Mouse (Mus musculus): ENCODE results near the gene Dda1. TPM values are rescaled to one million over a fixed set of nuclear protein-coding genes. Genes with fewer than 3 reads are reported as not detected.
A peak's percentile ranks its signal among the peaks of the same experiment; 100 is the strongest.

Gene Dda1
- polyA plus RNA-seq, 1 experiment from 2014 or later: 115 TPM

GRCm38 (mm10) chr8:71505326-71505725 is 36.3 kb downstream of the Dda1 start:
- DNase-seq (ENCODE audit: low spot score) (no peak), ATAC-seq (ENCODE audit: insufficient number of reproducible peaks, low FRiP score, low TSS enrichment, low read depth) (no peak)
- Histone ChIP-seq H3K4me1 (ENCODE audit: control insufficient read depth, insufficient read depth, low read length) (no peaks in the 10 kb centered on the region), H3K4me2 (ENCODE audit: low read depth, severe bottlenecking) (no peak overlapping the region), H3K36me3 (ENCODE audit: control insufficient read depth, insufficient read depth, low read length) (no peaks in the 10 kb centered on the region), H3K27ac (replicated peaks; ENCODE audit: low read depth, low read length) (no peak overlapping the region), H3K9me3 (ENCODE audit: control insufficient read depth, low read length) (no peaks in the 10 kb centered on the region), H3K4me3 (ENCODE audit: low read depth, low read length) (no peak overlapping the region), H3K27me3 (ENCODE audit: control insufficient read depth, insufficient read depth, low read length) (peaks cover 27% of the 10 kb centered on the region), H3K9ac (ENCODE audit: low read length) (no peak overlapping the region)
- 94% methylated on average over 4 of the region's 4 CpGs for WGBS

- no peak for DNase-seq (ENCODE audit: low spot score)
- Histone ChIP-seq H3K4me3 (ENCODE audit: low read depth, low read length) (no peak overlapping the region), H3K4me2 (ENCODE audit: low read depth, severe bottlenecking) (no peak overlapping the region), H3K27ac (replicated peaks; ENCODE audit: low read depth, low read length) (no peak overlapping the region), H3K9me3 (ENCODE audit: control insufficient read depth, low read length) (no peaks in the 10 kb centered on the region), H3K4me1 (ENCODE audit: control insufficient read depth, insufficient read depth, low read length) (no peaks in the 10 kb centered on the region), H3K36me3 (ENCODE audit: control insufficient read depth, insufficient read depth, low read length) (no peaks in the 10 kb centered on the region), H3K9ac (ENCODE audit: low read length) (no peak overlapping the region), H3K27me3 (ENCODE audit: control insufficient read depth, insufficient read depth, low read length) (peaks cover 27% of the 10 kb centered on the region)
- WGBS: 87% methylated on average over 4 of the region's 4 CpGs
- ATAC-seq (ENCODE audit: insufficient number of reproducible peaks, low FRiP score, low TSS enrichment, low read depth): no peak
Observed at GRCm38 (mm10) chr8:71505979-71506378, 37.0 kb downstream of the Dda1 start.

GRCm38 (mm10) chr8:71507589-71508104 is 38.6 kb downstream of the Dda1 start:
- DNase-seq (ENCODE audit: low spot score): peak; percentile 88
- peak overlapping the region; percentile 47 for H3K9ac ChIP-seq (ENCODE audit: low read length)
- ATAC-seq (ENCODE audit: insufficient number of reproducible peaks, low FRiP score, low TSS enrichment, low read depth): peak; percentile 65
- WGBS: under 1% methylated on average over 61 of the region's 61 CpGs
- peak overlapping the region; percentile 43 for H3K4me3 ChIP-seq (ENCODE audit: low read depth, low read length)
- peak overlapping the region; percentile 77 for H3K4me2 ChIP-seq (ENCODE audit: low read depth, severe bottlenecking)
- H3K4me1 ChIP-seq (ENCODE audit: control insufficient read depth, insufficient read depth, low read length): no peaks in the 10 kb centered on the region
- H3K27me3 ChIP-seq (ENCODE audit: control insufficient read depth, insufficient read depth, low read length): peaks cover 27% of the 10 kb centered on the region
- no peaks in the 10 kb centered on the region for H3K9me3 ChIP-seq (ENCODE audit: control insufficient read depth, low read length)
- no peaks in the 10 kb centered on the region for H3K36me3 ChIP-seq (ENCODE audit: control insufficient read depth, insufficient read depth, low read length)
- H3K27ac ChIP-seq (replicated peaks; ENCODE audit: low read depth, low read length): no peak overlapping the region

GRCm38 (mm10) chr8:71509316-71509715 is 40.3 kb downstream of the Dda1 start:
- Histone ChIP-seq H3K4me1 (ENCODE audit: control insufficient read depth, insufficient read depth, low read length) (no peaks in the 10 kb centered on the region), H3K27ac (replicated peaks; ENCODE audit: low read depth, low read length) (no peak overlapping the region), H3K4me2 (ENCODE audit: low read depth, severe bottlenecking) (peak overlapping the region; percentile 15; the same call in 1 of the 2 replicates), H3K36me3 (ENCODE audit: control insufficient read depth, insufficient read depth, low read length) (no peaks in the 10 kb centered on the region), H3K9me3 (ENCODE audit: control insufficient read depth, low read length) (no peaks in the 10 kb centered on the region), H3K4me3 (ENCODE audit: low read depth, low read length) (no peak overlapping the region), H3K27me3 (ENCODE audit: control insufficient read depth, insufficient read depth, low read length) (peaks cover 27% of the 10 kb centered on the region), H3K9ac (ENCODE audit: low read length) (no peak overlapping the region)
- ATAC-seq (ENCODE audit: insufficient number of reproducible peaks, low FRiP score, low TSS enrichment, low read depth): no peak
- 40% methylated on average over 2 of the region's 2 CpGs for WGBS
- no peak for DNase-seq (ENCODE audit: low spot score)

GRCm38 (mm10) chr8:71511644-71512043 is 42.6 kb downstream of the Dda1 start, which contains the start of gene Plvap:
Gene Plvap (minus strand): TSS chr8:71511752.
- DNase-seq (ENCODE audit: low spot score) (no peak), ATAC-seq (ENCODE audit: insufficient number of reproducible peaks, low FRiP score, low TSS enrichment, low read depth) (no peak)
- Histone ChIP-seq H3K4me2 (ENCODE audit: low read depth, severe bottlenecking) (no peak within 1 kb of the TSS), H3K36me3 (ENCODE audit: control insufficient read depth, insufficient read depth, low read length) (no peaks in the 10 kb centered on the region), H3K27me3 (ENCODE audit: control insufficient read depth, insufficient read depth, low read length) (peaks cover 25% of the 10 kb centered on the region), H3K4me3 (ENCODE audit: low read depth, low read length) (no peak within 1 kb of the TSS), H3K27ac (replicated peaks; ENCODE audit: low read depth, low read length) (no peak within 1 kb of the TSS), H3K9me3 (ENCODE audit: control insufficient read depth, low read length) (no peaks in the 10 kb centered on the region), H3K4me1 (ENCODE audit: control insufficient read depth, insufficient read depth, low read length) (no peaks in the 10 kb centered on the region), H3K9ac (ENCODE audit: low read length) (no peak within 1 kb of the TSS)
- 52% methylated on average over 12 of the region's 14 CpGs for WGBS

GRCm38 (mm10) chr8:71513018-71513754 is 44.2 kb downstream of the Dda1 start:
- Histone ChIP-seq H3K4me3 (ENCODE audit: low read depth, low read length) (no peak overlapping the region), H3K9ac (ENCODE audit: low read length) (no peak overlapping the region), H3K4me1 (ENCODE audit: control insufficient read depth, insufficient read depth, low read length) (no peaks in the 10 kb centered on the region), H3K4me2 (ENCODE audit: low read depth, severe bottlenecking) (no peak overlapping the region), H3K27ac (replicated peaks; ENCODE audit: low read depth, low read length) (no peak overlapping the region), H3K9me3 (ENCODE audit: control insufficient read depth, low read length) (no peaks in the 10 kb centered on the region), H3K27me3 (ENCODE audit: control insufficient read depth, insufficient read depth, low read length) (peaks cover 11% of the 10 kb centered on the region), H3K36me3 (ENCODE audit: control insufficient read depth, insufficient read depth, low read length) (no peaks in the 10 kb centered on the region)
- DNase-seq (ENCODE audit: low spot score): no peak
- 69% methylated on average over 15 of the region's 15 CpGs for WGBS
- ATAC-seq (ENCODE audit: insufficient number of reproducible peaks, low FRiP score, low TSS enrichment, low read depth): no peak

GRCm38 (mm10) chr8:71515043-71515442 is 46.0 kb downstream of the Dda1 start:
- H3K27ac ChIP-seq (replicated peaks; ENCODE audit: low read depth, low read length): no peak overlapping the region
- H3K4me1 ChIP-seq (ENCODE audit: control insufficient read depth, insufficient read depth, low read length): no peaks in the 10 kb centered on the region
- ATAC-seq (ENCODE audit: insufficient number of reproducible peaks, low FRiP score, low TSS enrichment, low read depth) (no peak), DNase-seq (ENCODE audit: low spot score) (no peak)
- no peaks in the 10 kb centered on the region for H3K9me3 ChIP-seq (ENCODE audit: control insufficient read depth, low read length)
- no peaks in the 10 kb centered on the region for H3K36me3 ChIP-seq (ENCODE audit: control insufficient read depth, insufficient read depth, low read length)
- H3K4me2 ChIP-seq (ENCODE audit: low read depth, severe bottlenecking): no peak overlapping the region
- no peaks in the 10 kb centered on the region for H3K27me3 ChIP-seq (ENCODE audit: control insufficient read depth, insufficient read depth, low read length)
- no peak overlapping the region for H3K9ac ChIP-seq (ENCODE audit: low read length)
- H3K4me3 ChIP-seq (ENCODE audit: low read depth, low read length): no peak overlapping the region
- WGBS: 71% methylated on average over 5 of the region's 5 CpGs

- Histone ChIP-seq H3K36me3 (ENCODE audit: control insufficient read depth, insufficient read depth, low read length) (no peaks in the 10 kb centered on the region), H3K4me1 (ENCODE audit: control insufficient read depth, insufficient read depth, low read length) (no peaks in the 10 kb centered on the region), H3K9ac (ENCODE audit: low read length) (no peak overlapping the region), H3K27me3 (ENCODE audit: control insufficient read depth, insufficient read depth, low read length) (no peaks in the 10 kb centered on the region), H3K4me2 (ENCODE audit: low read depth, severe bottlenecking) (no peak overlapping the region), H3K4me3 (ENCODE audit: low read depth, low read length) (no peak overlapping the region), H3K9me3 (ENCODE audit: control insufficient read depth, low read length) (no peaks in the 10 kb centered on the region), H3K27ac (replicated peaks; ENCODE audit: low read depth, low read length) (no peak overlapping the region)
- DNase-seq (ENCODE audit: low spot score) (peak; percentile 18), ATAC-seq (ENCODE audit: insufficient number of reproducible peaks, low FRiP score, low TSS enrichment, low read depth) (no peak)
- WGBS: 22% methylated on average over 6 of the region's 6 CpGs
Observed at GRCm38 (mm10) chr8:71516786-71517185, 47.8 kb downstream of the Dda1 start.

Measured in limb, embryonic 11.5 days (tissue).